In the genomic region with DNA sequence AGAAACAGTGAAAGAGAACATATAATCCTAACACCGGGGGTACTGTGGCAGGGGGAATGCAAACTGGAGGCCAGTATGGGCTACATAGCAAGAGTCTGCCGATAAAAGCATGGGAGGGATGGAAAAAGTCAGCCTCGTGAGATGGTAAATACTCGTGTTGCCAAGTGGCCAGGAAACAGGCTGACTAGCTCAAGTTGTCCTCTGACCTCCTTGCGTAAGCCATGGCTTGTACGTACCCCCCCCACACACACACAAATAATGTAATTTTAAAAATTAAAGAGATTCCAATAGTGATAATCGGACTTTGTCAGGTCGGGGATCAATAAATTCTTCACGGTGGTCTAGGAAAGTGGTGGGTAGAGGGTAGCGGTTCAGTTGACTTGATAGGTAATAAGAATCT, we compare ENCODE assay signal across 7 mouse cellular contexts. TPM values are rescaled to one million over a fixed set of nuclear protein-coding genes. Genes with fewer than 3 reads are reported as not detected.
DNase-seq lines count a peak whose midpoint lies in the region; ATAC-seq and TF ChIP-seq lines count a peak whose summit lies in the region.

No protein-coding gene starts in this region.

- under 1% methylated on average over 10 of the region's 10 CpGs for WGBS in forebrain, embryonic 13.5 days
- WGBS in kidney, embryonic 15.5 days = 2% methylated on average over 10 of the region's 10 CpGs
- 3% methylated on average over 10 of the region's 10 CpGs for WGBS in midbrain, embryonic 11.5 days

- no peaks in the 10 kb centered on the region for H3K9me3 ChIP-seq in MEL (replicated peaks; ENCODE audit: insufficient read depth, low read length)
- no peaks in the 10 kb centered on the region for H3K9me3 ChIP-seq in forebrain, embryonic 13.5 days (replicated peaks)
- H3K9me3 ChIP-seq in kidney, embryonic 15.5 days (replicated peaks) = no peaks in the 10 kb centered on the region
- H3K9me3 ChIP-seq in midbrain, embryonic 11.5 days (ENCODE audit: control insufficient read depth, low read length) = no peaks in the 10 kb centered on the region

- peak overlapping the region; percentile 75 to 77 for H3K4me3 ChIP-seq in MEL (ENCODE audit: control insufficient read depth in 1 of 2, insufficient read depth in 1 of 2, low read depth in 2 of 2, low read length in 2 of 2)
- peak overlapping the region; percentile 63 for H3K4me3 ChIP-seq in forebrain, embryonic 13.5 days
- peak overlapping the region; percentile 85 for H3K4me3 ChIP-seq in kidney, embryonic 15.5 days (replicated peaks)
- H3K4me3 ChIP-seq in midbrain, embryonic 11.5 days (ENCODE audit: low read depth, low read length) = peak overlapping the region; percentile 70

- peak; percentile 49 for DNase-seq in CD4-positive helper T cell, adult 2 months (ENCODE audit: low read depth, low spot score)
- peak; percentile 84 for DNase-seq in MEL (ENCODE audit: low read depth, low spot score)
- no peak for DNase-seq in midbrain, embryonic 11.5 days (ENCODE audit: low spot score, missing footprints)
- no peak for DNase-seq in layer of hippocampus, adult 11-12 months (ENCODE audit: low spot score)
- DNase-seq in right cerebral cortex, postnatal 14 days = no peak

- H3K4me2 ChIP-seq in forebrain, embryonic 13.5 days = peak overlapping the region; percentile 88
- peak overlapping the region; percentile 78 for H3K4me2 ChIP-seq in kidney, embryonic 15.5 days
- H3K4me2 ChIP-seq in midbrain, embryonic 11.5 days = peak overlapping the region; percentile 76

- H3K4me1 ChIP-seq in MEL (ENCODE audit: control insufficient read depth in 1 of 2, insufficient read depth in 2 of 2, low read length in 2 of 2) = peaks cover 4 to 7% of the 10 kb centered on the region in 2 experiments; a peak in 3 of 4 replicates
- H3K4me1 ChIP-seq in forebrain, embryonic 13.5 days = peaks cover 46% of the 10 kb centered on the region
- peaks cover 45% of the 10 kb centered on the region for H3K4me1 ChIP-seq in kidney, embryonic 15.5 days
- peaks cover 32% of the 10 kb centered on the region for H3K4me1 ChIP-seq in midbrain, embryonic 11.5 days (ENCODE audit: control insufficient read depth, insufficient read depth, low read length)

- H3K27ac ChIP-seq in MEL (ENCODE audit: control insufficient read depth, low read depth, low read length) = peak overlapping the region; percentile 79
- peak overlapping the region; percentile 80; the same call in 1 of the 2 replicates for H3K27ac ChIP-seq in forebrain, embryonic 13.5 days
- peak overlapping the region; percentile 88 for H3K27ac ChIP-seq in kidney, embryonic 15.5 days
- no peak overlapping the region for H3K27ac ChIP-seq in midbrain, embryonic 11.5 days (ENCODE audit: low read depth, low read length)

- no peak for TF ChIP-seq RAD21 in MEL (IDR thresholded peaks at IDR 0.05; ENCODE audit: low read depth, low read length)

- no peak for TF ChIP-seq POLR2A in MEL (IDR thresholded peaks at IDR 0.05; ENCODE audit: control insufficient read depth in 1 of 2, insufficient read depth in 1 of 2, low read depth in 1 of 2, low read length in 2 of 2, poor library complexity in 1 of 2)

- H3K36me3 ChIP-seq in MEL (ENCODE audit: control insufficient read depth in 1 of 2, insufficient read depth in 2 of 2, low read length in 2 of 2) = peaks cover 0 to 5% of the 10 kb centered on the region in 2 experiments; a peak in 2 of 4 replicates
- H3K36me3 ChIP-seq in forebrain, embryonic 13.5 days (ENCODE audit: poor library complexity, severe bottlenecking) = 0 out of 2 replicates have a peak, but pooled peaks cover 4% of the 10 kb centered on the region
- no peaks in the 10 kb centered on the region for H3K36me3 ChIP-seq in kidney, embryonic 15.5 days
- no peaks in the 10 kb centered on the region for H3K36me3 ChIP-seq in midbrain, embryonic 11.5 days (ENCODE audit: control insufficient read depth, insufficient read depth, low read length)

- no peak for TF ChIP-seq EP300 in MEL (IDR thresholded peaks at IDR 0.05; ENCODE audit: low read depth in 1 of 2, low read length in 2 of 2)

- H3K79me2 ChIP-seq in MEL (ENCODE audit: control insufficient read depth, insufficient read depth, low read length, poor library complexity) = peaks cover 3% of the 10 kb centered on the region; the same call in 1 of the 2 replicates

- no peaks in the 10 kb centered on the region for H3K27me3 ChIP-seq in MEL (ENCODE audit: control insufficient read depth in 1 of 2, insufficient read depth in 2 of 2, low read length in 2 of 2)
- peaks cover 13% of the 10 kb centered on the region; the same call in 1 of the 2 replicates for H3K27me3 ChIP-seq in forebrain, embryonic 13.5 days
- peaks cover 26% of the 10 kb centered on the region for H3K27me3 ChIP-seq in kidney, embryonic 15.5 days
- H3K27me3 ChIP-seq in midbrain, embryonic 11.5 days (ENCODE audit: control insufficient read depth, insufficient read depth, low read length) = peaks cover 20% of the 10 kb centered on the region

- no peak for ATAC-seq in forebrain, embryonic 13.5 days
- ATAC-seq in kidney, embryonic 15.5 days (replicated peaks; ENCODE audit: low FRiP score) = no peak
- peak; percentile 1; the same call in 1 of the 2 replicates for ATAC-seq in midbrain, embryonic 11.5 days (ENCODE audit: low FRiP score)

- no peak for TF ChIP-seq CTCF in MEL (IDR thresholded peaks at IDR 0.05 in 2 of 3, conservative IDR thresholded peaks at IDR 0.05 in 1 of 3; ENCODE audit: control insufficient read depth in 1 of 3, insufficient read depth in 1 of 3, low read depth in 2 of 3, low read length in 3 of 3, poor library complexity in 1 of 3, severe bottlenecking in 1 of 3)

- H3K9ac ChIP-seq in MEL (ENCODE audit: control insufficient read depth, low read depth, low read length, poor library complexity, severe bottlenecking) = peak overlapping the region; percentile 76
- peak overlapping the region; percentile 70 for H3K9ac ChIP-seq in forebrain, embryonic 13.5 days
- H3K9ac ChIP-seq in kidney, embryonic 15.5 days = peak overlapping the region; percentile 75
- H3K9ac ChIP-seq in midbrain, embryonic 11.5 days (ENCODE audit: low read length) = peak overlapping the region; percentile 76

TF ChIP-seq in MEL, 35 proteins besides CTCF, POLR2A, EP300 and RAD21:
- no peak for TF ChIP-seq E2F4 (IDR thresholded peaks at IDR 0.05; ENCODE audit: borderline replicate concordance, low read depth, low read length)
- TF ChIP-seq CHD1 (IDR thresholded peaks at IDR 0.05; ENCODE audit: low read depth, low read length) = 0 out of 2 replicates have a peak, but pooled peaks have one; percentile 80
- peak; percentile 70 for TF ChIP-seq MAX (IDR thresholded peaks at IDR 0.05; ENCODE audit: low read length)
- TF ChIP-seq MYC (IDR thresholded peaks at IDR 0.05; ENCODE audit: low read depth, low read length) = peak; percentile 56; the same call in 1 of the 2 replicates
- peak; percentile 52; the same call in 1 of the 2 replicates for TF ChIP-seq MXI1 (IDR thresholded peaks at IDR 0.05; ENCODE audit: low read depth, low read length)
- no peak for TF ChIP-seq TBP (IDR thresholded peaks at IDR 0.05; ENCODE audit: low read depth, low read length)
- no peak for TF ChIP-seq POLR2AphosphoS2 (IDR thresholded peaks at IDR 0.05; ENCODE audit: low read length)

RNA-seq across cellular contexts. Expression of a gene that starts 0.6 kb away (rescaled TPM):
- total RNA-seq in MEL (2012; rRNA removed) = 26.4 and 31.1 TPM in 2 replicates
- polyA plus RNA-seq in MEL (2012; ENCODE audit: insufficient read depth in 1 of 2, insufficient read length in 2 of 2, low read depth in 1 of 2, low replicate concordance in 2 of 2, missing spikeins in 1 of 2) = 10 to 100 TPM in 1 of 2 experiments, not detected in 1; 39.8 TPM
- polyA plus RNA-seq in forebrain, embryonic 13.5 days (2015; fragmentation: Nextera tagmentation; extraction: Ambion mirVana) = 37.5 and 40.2 TPM in 2 replicates
- polyA plus RNA-seq in kidney, embryonic 15.5 days (2015; fragmentation: Nextera tagmentation; extraction: Ambion mirVana) = 38.1 and 39.8 TPM in 2 replicates
- 12.1 and 14.7 TPM in 2 replicates for polyA plus RNA-seq in midbrain, embryonic 11.5 days (2014; fragmentation: Nextera tagmentation; extraction: Ambion mirVana)

RNA-seq across cellular contexts. Expression of a gene that starts 3.1 kb away (rescaled TPM):
- total RNA-seq in MEL (2012; rRNA removed) = 0.15 and 0.16 TPM in 2 replicates
- under 1 TPM in 1 of 2 experiments, not detected in 1; 0.78 TPM for polyA plus RNA-seq in MEL (2012; ENCODE audit: insufficient read depth in 1 of 2, insufficient read length in 2 of 2, low read depth in 1 of 2, low replicate concordance in 2 of 2, missing spikeins in 1 of 2)
- polyA plus RNA-seq in forebrain, embryonic 13.5 days (2015; fragmentation: Nextera tagmentation; extraction: Ambion mirVana) = 6.6 and 6.7 TPM in 2 replicates
- polyA plus RNA-seq in kidney, embryonic 15.5 days (2015; fragmentation: Nextera tagmentation; extraction: Ambion mirVana) = 1.8 and 2.8 TPM in 2 replicates
- polyA plus RNA-seq in midbrain, embryonic 11.5 days (2014; fragmentation: Nextera tagmentation; extraction: Ambion mirVana) = 1.5 and 2.0 TPM in 2 replicates

RNA-seq across cellular contexts. Expression of a gene that starts 7.6 kb away (rescaled TPM):
- total RNA-seq in MEL (2012; rRNA removed) = 5.4 and 6.1 TPM in 2 replicates
- 10 to 100 TPM in 1 of 2 experiments, not detected in 1; 17.0 TPM for polyA plus RNA-seq in MEL (2012; ENCODE audit: insufficient read depth in 1 of 2, insufficient read length in 2 of 2, low read depth in 1 of 2, low replicate concordance in 2 of 2, missing spikeins in 1 of 2)
- polyA plus RNA-seq in forebrain, embryonic 13.5 days (2015; fragmentation: Nextera tagmentation; extraction: Ambion mirVana) = 6.9 and 7.2 TPM in 2 replicates
- 6.5 and 8.0 TPM in 2 replicates for polyA plus RNA-seq in kidney, embryonic 15.5 days (2015; fragmentation: Nextera tagmentation; extraction: Ambion mirVana)
- polyA plus RNA-seq in midbrain, embryonic 11.5 days (2014; fragmentation: Nextera tagmentation; extraction: Ambion mirVana) = 6.4 TPM in 2 replicates

RNA-seq across cellular contexts. Expression of a gene that starts 16.6 kb away (rescaled TPM):
- not detected in 2 replicates for total RNA-seq in MEL (2012; rRNA removed)
- 1 to 10 TPM in 1 of 2 experiments, not detected in 1; 1.4 TPM for polyA plus RNA-seq in MEL (2012; ENCODE audit: insufficient read depth in 1 of 2, insufficient read length in 2 of 2, low read depth in 1 of 2, low replicate concordance in 2 of 2, missing spikeins in 1 of 2)
- 1.2 and 1.3 TPM in 2 replicates for polyA plus RNA-seq in forebrain, embryonic 13.5 days (2015; fragmentation: Nextera tagmentation; extraction: Ambion mirVana)
- polyA plus RNA-seq in kidney, embryonic 15.5 days (2015; fragmentation: Nextera tagmentation; extraction: Ambion mirVana) = 2.1 TPM in 2 replicates
- 0.36 and 0.43 TPM in 2 replicates for polyA plus RNA-seq in midbrain, embryonic 11.5 days (2014; fragmentation: Nextera tagmentation; extraction: Ambion mirVana)

RNA-seq across cellular contexts. Expression of a gene that starts 35.6 kb away (rescaled TPM):
- 183 and 191 TPM in 2 replicates for total RNA-seq in MEL (2012; rRNA removed)
- 1,000 to 10,000 TPM in 1 of 2 experiments, 100 to 1,000 TPM in 1; 237 to 1,680 TPM for polyA plus RNA-seq in MEL (2012; ENCODE audit: insufficient read depth in 1 of 2, insufficient read length in 2 of 2, low read depth in 1 of 2, low replicate concordance in 2 of 2, missing spikeins in 1 of 2)
- 49.1 and 51.0 TPM in 2 replicates for polyA plus RNA-seq in forebrain, embryonic 13.5 days (2015; fragmentation: Nextera tagmentation; extraction: Ambion mirVana)
- 144 and 153 TPM in 2 replicates for polyA plus RNA-seq in kidney, embryonic 15.5 days (2015; fragmentation: Nextera tagmentation; extraction: Ambion mirVana)
- polyA plus RNA-seq in midbrain, embryonic 11.5 days (2014; fragmentation: Nextera tagmentation; extraction: Ambion mirVana) = 54.0 and 55.9 TPM in 2 replicates

Comparison
In these comparisons a context has a peak if more than half of its experiments do, and no peak if none do; other contexts are left out.
1. DNase-seq: peak in CD4-positive helper T cell, adult 2 months (single experiment) and MEL (single experiment); none in midbrain, embryonic 11.5 days (single experiment), layer of hippocampus, adult 11-12 months (single experiment) and right cerebral cortex, postnatal 14 days (single experiment).
2. Peak in every context shown above with its lines, with median percentiles within 50 percentile points of each other: H3K4me3 ChIP-seq, H3K9ac ChIP-seq and H3K4me2 ChIP-seq.